Mouse (Mus musculus) midbrain, postnatal 0 days (tissue): ENCODE results near the gene Mrps26. TPM values are rescaled to one million over a fixed set of nuclear protein-coding genes. Genes with fewer than 3 reads are reported as not detected.
"Not testable (repeated sequence)": the region's sequence is repeated elsewhere in the genome, so short reads cannot be mapped to it uniquely, and the experiment has no call there.

Experiments
- ATAC-seq: fragments of 200-750 bp; cut with Nextera tagmentation; 2 replicates; pipeline ENCODE4 v1.8.0; 2017; ENCODE audit warnings: moderate number of reproducible peaks, mild to moderate bottlenecking, moderate TSS enrichment, moderate library complexity; ENCODE audit not compliant: low FRiP score
- DNase-seq: peaks from one replicate; pipeline ENCODE4 v3.0.0-alpha.2; 2015; ENCODE audit warnings: low spot score
- H3K27ac ChIP-seq: fragments of 300-500 bp; sonication (generic); 2 replicates; pipeline ENCODE4 v1.5.1; 2014; ENCODE audit warnings: low read depth, mild to moderate bottlenecking, low read length, mixed read lengths
- H3K27me3 ChIP-seq: fragments of 300-500 bp; sonication (generic); 2 replicates; pipeline ENCODE4 v1.6.1; 2014; ENCODE audit warnings: low read length, control low read depth, mixed read lengths; ENCODE audit not compliant: insufficient read depth
- H3K36me3 ChIP-seq: fragments of 300-500 bp; sonication (generic); 2 replicates; pipeline ENCODE4 v1.6.1; 2014; ENCODE audit warnings: low read length, control low read depth, mixed read lengths; ENCODE audit not compliant: insufficient read depth
- H3K4me1 ChIP-seq: fragments of 300-500 bp; sonication (generic); 2 replicates; pipeline ENCODE4 v1.6.1; 2014; ENCODE audit warnings: mild to moderate bottlenecking, control low read depth, antibody characterized with exemption, low read length, mixed read lengths; ENCODE audit not compliant: insufficient read depth
- H3K4me2 ChIP-seq: fragments of 300-500 bp; sonication (generic); 2 replicates; pipeline ENCODE4 v1.6.1; 2014; ENCODE audit warnings: low read depth, mild to moderate bottlenecking, low read length, mixed read lengths; ENCODE audit not compliant: poor library complexity, severe bottlenecking
- H3K4me3 ChIP-seq: fragments of 300-500 bp; sonication (generic); 2 replicates; pipeline ENCODE4 v1.5.1; 2014; ENCODE audit warnings: low read depth, mild to moderate bottlenecking, low read length, moderate library complexity
- H3K9ac ChIP-seq: fragments of 300-500 bp; sonication (generic); replicated peaks from 2 replicates; pipeline ENCODE4 v1.6.1; 2014; ENCODE audit warnings: mild to moderate bottlenecking, low read length, moderate library complexity, mixed read lengths; ENCODE audit not compliant: poor library complexity, severe bottlenecking
- H3K9me3 ChIP-seq: fragments of 300-500 bp; sonication (generic); 2 replicates; pipeline ENCODE4 v1.6.1; 2016; ENCODE audit warnings: low read length, control low read depth
- CTCF ChIP-seq: IDR thresholded peaks from 2 replicates; pipeline ENCODE4 v1.5.1; 2016; ENCODE audit warnings: antibody characterized with exemption, mild to moderate bottlenecking
- WGBS: fragments of 180-500 bp; shearing (Covaris S2); extraction: QIAGEN DNeasy Blood & Tissue Kit; methylation state at CpG from one replicate; pipeline ENCODE4 v1.1.7; 2014; 5-methylcytosine and 5-hydroxymethylcytosine counted together
- polyA plus RNA-seq: library from polyadenylated mRNA; unstranded; fragments of >200 nt; fragmentation: Nextera tagmentation; extraction: Ambion mirVana; gene quantifications from 2 replicates; pipeline ENCODE4 v1.2.1, GENCODE M21; 2015
- total RNA-seq: library from RNA; depleted of rRNA; stranded (reverse); fragments of >200 nt; gene quantifications from 2 replicates; pipeline ENCODE4 v1.2.3, GENCODE M21; 2014

Mrps26 gene
- total and polyA plus RNA-seq, 2 experiments from 2014 or later, result 60.5 to 128 TPM

DNA sequence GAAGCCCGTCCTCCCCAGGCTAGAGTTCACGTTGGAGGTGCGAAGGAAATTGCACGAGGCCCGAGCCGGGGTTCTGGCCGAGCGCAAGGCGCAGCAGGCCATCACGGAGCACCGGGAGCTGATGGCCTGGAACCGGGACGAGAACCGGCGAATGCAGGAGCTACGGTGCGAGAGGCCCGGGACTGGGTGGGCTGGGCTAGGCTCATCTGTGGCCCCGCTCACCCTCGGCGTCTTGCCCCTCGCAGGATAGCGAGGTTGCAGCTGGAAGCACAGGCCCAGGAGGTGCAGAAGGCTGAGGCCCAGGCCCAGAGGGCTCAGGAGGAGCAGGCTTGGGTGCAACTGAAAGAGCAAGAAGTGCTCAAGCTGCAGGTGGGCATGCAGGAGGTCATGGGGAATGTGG is 521 bp downstream of the Mrps26 start:
- no peaks in the 10 kb centered on the region for H3K9me3 ChIP-seq
- peak overlapping the region; percentile 84 for H3K4me3 ChIP-seq
- no peak for DNase-seq
- ATAC-seq, result peak; percentile 32
- H3K36me3 ChIP-seq, result peaks cover 15% of the 10 kb centered on the region
- H3K4me2 ChIP-seq, result peak overlapping the region; percentile 78
- H3K9ac ChIP-seq, result peak overlapping the region; percentile 89
- no peaks in the 10 kb centered on the region for H3K27me3 ChIP-seq
- no peaks in the 10 kb centered on the region; the same call in 1 of the 2 replicates for H3K4me1 ChIP-seq
- peak overlapping the region; percentile 70; the same call in 1 of the 2 replicates for H3K27ac ChIP-seq
- TF ChIP-seq CTCF, result no peak
- under 1% methylated on average over 21 of the region's 23 CpGs for WGBS

DNA sequence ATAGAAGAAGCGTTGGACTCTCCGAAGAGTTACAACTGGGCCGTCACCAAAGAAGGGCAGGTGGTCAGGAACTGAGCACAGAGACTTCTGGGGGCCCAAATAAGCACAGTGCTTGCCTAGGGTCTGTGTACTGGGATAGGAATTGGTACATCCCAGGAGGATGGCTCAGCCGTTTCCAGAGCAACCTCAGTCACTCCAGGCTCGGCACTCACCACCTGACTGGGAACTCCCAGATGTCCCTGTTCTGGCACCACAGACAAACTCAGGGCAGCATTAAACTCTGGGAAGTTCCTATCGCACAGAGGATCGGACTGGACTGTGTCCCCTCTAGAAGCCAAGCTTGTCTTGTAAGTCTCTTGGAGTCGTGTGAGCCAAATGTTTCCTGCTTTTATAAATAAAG is 1.4 kb downstream of the Mrps26 start:
- DNase-seq, result no peak
- 80% methylated on average over 8 of the region's 8 CpGs for WGBS
- Histone ChIP-seq H3K9me3 (no peaks in the 10 kb centered on the region), H3K4me3 (no peak overlapping the region), H3K4me1 (no peaks in the 10 kb centered on the region; the same call in 1 of the 2 replicates), H3K27ac (no peak overlapping the region), H3K27me3 (no peaks in the 10 kb centered on the region), H3K9ac (no peak overlapping the region), H3K4me2 (peak overlapping the region; percentile 78), H3K36me3 (peaks cover 15% of the 10 kb centered on the region)
- TF ChIP-seq CTCF, result no peak
- no peak for ATAC-seq

DNA sequence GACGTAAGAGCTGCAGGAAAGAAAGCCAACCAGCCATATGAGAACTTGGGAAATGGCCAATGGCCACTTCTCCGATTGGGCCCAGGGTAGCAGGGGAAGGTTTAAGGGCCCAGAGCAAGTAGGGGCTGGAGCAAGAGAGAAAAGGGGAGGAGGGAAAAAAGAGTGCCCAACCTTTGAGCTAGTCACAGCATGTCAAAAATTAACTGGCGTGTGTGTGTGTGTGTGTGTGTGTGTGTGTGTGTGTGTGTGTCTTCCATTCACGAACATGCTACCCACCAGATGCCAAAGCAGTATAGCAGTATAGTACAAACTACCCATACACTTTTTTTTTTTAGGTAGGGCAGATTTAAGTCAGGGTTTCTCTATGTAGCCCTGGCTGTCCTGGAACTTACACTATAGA is 5.4 kb downstream of the Mrps26 start:
- WGBS, result 87% methylated on average over 3 of the region's 4 CpGs
- Histone ChIP-seq H3K4me1 (no peaks in the 10 kb centered on the region; the same call in 1 of the 2 replicates), H3K36me3 (peaks cover 15% of the 10 kb centered on the region), H3K4me3 (no peak overlapping the region), H3K9me3 (no peaks in the 10 kb centered on the region), H3K27ac (no peak overlapping the region), H3K9ac (no peak overlapping the region), H3K4me2 (no peak overlapping the region), H3K27me3 (no peaks in the 10 kb centered on the region)
- no peak for ATAC-seq
- TF ChIP-seq CTCF, result no peak
- DNase-seq, result no peak

DNA sequence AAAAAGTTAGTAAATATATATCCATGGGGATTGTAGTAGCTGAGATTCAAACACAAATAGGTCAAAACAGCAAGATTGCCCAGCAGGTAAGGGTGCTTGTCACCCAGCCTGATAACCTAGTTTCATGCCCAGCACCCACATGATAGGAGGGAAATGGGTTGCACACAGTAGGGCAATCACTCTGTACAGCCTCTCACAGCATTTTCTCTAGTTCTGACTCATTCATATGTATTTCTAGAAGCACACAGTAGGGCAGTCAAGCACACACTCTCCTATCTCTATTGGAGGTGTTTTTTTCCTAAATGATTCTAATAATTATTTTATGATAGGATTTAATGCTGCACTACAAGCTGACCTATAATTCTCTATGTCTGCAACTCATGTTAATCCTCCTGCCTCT is 6.4 kb downstream of the Mrps26 start:
- no peak for DNase-seq
- no peak for TF ChIP-seq CTCF
- Histone ChIP-seq H3K36me3 (peaks cover 15% of the 10 kb centered on the region), H3K4me3 (no peak overlapping the region), H3K9me3 (no peaks in the 10 kb centered on the region), H3K9ac (no peak overlapping the region), H3K4me2 (no peak overlapping the region), H3K27me3 (no peaks in the 10 kb centered on the region), H3K4me1 (no peaks in the 10 kb centered on the region), H3K27ac (no peak overlapping the region)
- ATAC-seq, result no peak

DNA sequence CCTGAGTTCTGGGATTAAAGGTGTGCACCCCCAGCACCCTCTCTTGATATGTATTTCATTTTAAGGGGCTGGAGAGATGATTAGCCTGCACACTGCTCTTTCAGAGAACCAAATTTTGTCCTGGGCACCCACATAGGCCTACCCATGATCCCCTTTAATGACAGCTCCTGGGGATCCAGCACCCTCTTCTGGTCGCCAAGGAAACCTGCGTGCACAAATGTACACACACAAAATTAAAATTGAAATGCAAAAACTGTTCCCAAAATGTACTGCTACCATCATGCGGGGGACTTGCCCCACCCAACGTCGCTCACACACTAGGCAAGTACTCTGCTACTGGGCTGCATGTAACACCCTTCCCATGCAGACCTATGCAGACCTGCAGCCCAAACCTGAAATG is 11.4 kb downstream of the Mrps26 start:
- Histone ChIP-seq H3K27me3 (peaks cover 41% of the 10 kb centered on the region), H3K9me3 (no peaks in the 10 kb centered on the region), H3K4me1 (0 out of 2 replicates have a peak, but pooled peaks cover 6% of the 10 kb centered on the region), H3K36me3 (no peaks in the 10 kb centered on the region), H3K9ac (no peak overlapping the region), H3K4me3 (no peak overlapping the region), H3K4me2 (no peak overlapping the region), H3K27ac (no peak overlapping the region)
- DNase-seq (no peak), ATAC-seq (no peak)
- no peak for TF ChIP-seq CTCF
- 87% methylated on average over 5 of the region's 5 CpGs for WGBS

DNA sequence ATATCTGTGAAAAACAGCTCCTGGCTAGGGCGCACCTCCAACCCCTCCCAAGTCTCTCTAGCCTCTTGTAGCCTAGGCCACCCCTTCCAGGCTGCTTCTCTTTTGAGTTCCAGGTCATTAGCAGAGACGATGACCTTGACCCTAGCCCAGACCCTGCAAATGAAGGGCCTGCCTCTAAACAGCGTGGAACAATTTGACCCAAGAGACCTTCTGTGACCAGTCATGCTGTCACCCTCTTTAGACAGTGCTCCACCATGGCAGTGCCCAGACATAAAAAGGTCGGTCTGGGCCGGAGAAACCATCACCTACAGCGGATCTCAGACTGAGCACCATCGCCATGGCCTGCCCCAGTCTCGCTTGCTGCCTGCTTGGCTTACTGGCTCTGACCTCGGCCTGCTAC is 12.3 kb downstream of the Mrps26 start, which contains the start of gene Oxt:
Oxt (plus strand) TSS at position 301 of the 400 bp plus-strand sequence.
- H3K4me3 ChIP-seq, result peak within 1 kb of the TSS; percentile 22; the same call in 1 of the 2 replicates
- no peak within 1 kb of the TSS; the same call in 1 of the 2 replicates for H3K9ac ChIP-seq
- no peak within 1 kb of the TSS for H3K27ac ChIP-seq
- 0 out of 2 replicates have a peak, but pooled peaks cover 12% of the 10 kb centered on the region for H3K4me1 ChIP-seq
- peaks cover 49% of the 10 kb centered on the region for H3K27me3 ChIP-seq
- H3K4me2 ChIP-seq, result peak within 1 kb of the TSS; percentile 39
- no peaks in the 10 kb centered on the region for H3K36me3 ChIP-seq
- H3K9me3 ChIP-seq, result no peaks in the 10 kb centered on the region
- ATAC-seq (no peak), DNase-seq (no peak)
- no peak for TF ChIP-seq CTCF
- 49% methylated on average over 9 of the region's 9 CpGs for WGBS

DNA sequence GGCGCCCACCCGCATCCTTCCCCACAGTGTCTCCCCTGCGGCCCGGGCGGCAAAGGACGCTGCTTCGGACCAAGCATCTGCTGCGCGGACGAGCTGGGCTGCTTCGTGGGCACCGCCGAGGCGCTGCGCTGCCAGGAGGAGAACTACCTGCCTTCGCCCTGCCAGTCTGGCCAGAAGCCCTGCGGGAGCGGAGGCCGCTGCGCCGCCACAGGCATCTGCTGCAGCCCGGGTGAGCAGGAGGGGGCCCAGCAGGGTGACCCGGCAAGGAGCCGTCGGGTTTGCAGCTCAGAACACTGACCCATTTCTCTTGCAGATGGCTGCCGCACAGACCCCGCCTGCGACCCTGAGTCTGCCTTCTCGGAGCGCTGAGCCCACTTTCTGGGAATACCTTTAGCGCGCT is 13.0 kb downstream of the Mrps26 start:
- Histone ChIP-seq H3K4me1 (0 out of 2 replicates have a peak, but pooled peaks cover 13% of the 10 kb centered on the region), H3K4me3 (peak overlapping the region; percentile 22; the same call in 1 of the 2 replicates), H3K27me3 (peaks cover 55% of the 10 kb centered on the region), H3K4me2 (peak overlapping the region; percentile 39)
- H3K9ac ChIP-seq, H3K9me3 ChIP-seq, H3K36me3 ChIP-seq, DNase-seq, ATAC-seq, H3K27ac ChIP-seq: not testable (repeated sequence)
- 3% methylated on average over 25 of the region's 32 CpGs for WGBS
